Mouse (Mus musculus) thymus, postnatal 4 days (tissue): Measurements from ENCODE around the gene Clic3.

ENCODE experiments used
- DNase-seq: peaks from one replicate; pipeline ENCODE4 v3.0.0; 2021

Clic3 gene

GRCm38 (mm10) chr2:25450853-25451647 lies 5.6 kb upstream of the Clic3 start:
- DNase-seq: no peak

DNA sequence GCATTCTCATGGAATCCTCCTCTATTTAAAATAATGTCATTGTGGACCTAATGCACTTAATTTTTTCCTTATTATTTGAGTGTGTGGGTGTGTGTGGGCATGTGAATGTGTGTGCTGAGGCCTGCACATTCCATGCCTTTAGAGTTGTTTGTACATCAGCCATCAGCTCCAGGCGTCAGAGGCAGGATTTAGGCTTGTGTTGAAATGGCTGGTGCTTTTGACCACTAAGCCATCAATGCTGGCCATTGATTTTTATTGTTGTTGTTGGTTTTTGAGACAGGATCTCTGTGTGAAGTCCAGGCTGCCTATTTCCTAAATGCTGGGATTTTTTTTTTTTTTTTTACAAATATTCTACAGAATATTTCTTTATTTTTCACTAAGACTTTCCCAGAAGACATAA lies 3.7 kb upstream of the Clic3 start:
- DNase-seq: no peak

DNA sequence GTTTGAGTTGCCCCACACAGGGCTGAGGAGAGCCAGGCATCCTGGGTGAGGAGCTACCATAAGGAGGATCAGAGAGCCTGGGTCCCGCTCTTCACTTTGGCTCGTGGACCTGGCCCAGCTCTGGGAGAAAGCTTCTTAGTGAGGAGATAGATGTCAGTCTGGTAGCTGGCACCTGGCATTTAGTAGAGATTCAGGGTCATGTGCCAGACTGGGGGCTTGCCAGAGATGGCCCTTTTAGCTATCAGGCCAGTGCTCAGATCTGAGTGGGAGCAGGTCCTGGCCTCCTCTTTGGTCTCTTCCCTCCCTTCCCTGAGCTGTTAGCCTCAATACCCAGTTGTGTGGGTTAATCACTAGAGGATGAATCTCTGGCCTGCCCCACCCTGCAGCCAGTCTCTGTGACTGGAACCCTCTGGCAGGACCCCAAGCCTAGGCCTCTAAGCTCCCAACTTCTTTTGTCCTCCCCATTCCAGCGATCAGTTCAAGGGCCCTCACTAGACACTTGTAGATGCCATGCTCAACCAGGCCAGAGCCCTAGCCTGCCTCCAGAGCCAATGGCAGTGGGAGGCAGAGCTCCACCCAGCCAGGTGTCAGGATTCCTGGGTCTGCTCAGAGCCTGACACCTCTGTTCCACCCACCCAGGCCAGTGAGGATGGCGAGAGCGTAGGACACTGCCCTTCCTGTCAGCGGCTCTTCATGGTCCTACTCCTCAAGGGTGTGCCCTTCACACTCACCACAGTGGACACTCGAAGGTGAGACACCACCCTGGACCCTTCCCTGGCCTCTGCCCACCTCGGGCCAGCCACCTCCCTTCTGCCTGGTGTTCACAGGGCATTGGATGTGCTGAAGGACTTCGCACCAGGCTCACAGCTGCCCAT lies 621 bp downstream of the Clic3 start:
- DNase-seq: no peak

DNA sequence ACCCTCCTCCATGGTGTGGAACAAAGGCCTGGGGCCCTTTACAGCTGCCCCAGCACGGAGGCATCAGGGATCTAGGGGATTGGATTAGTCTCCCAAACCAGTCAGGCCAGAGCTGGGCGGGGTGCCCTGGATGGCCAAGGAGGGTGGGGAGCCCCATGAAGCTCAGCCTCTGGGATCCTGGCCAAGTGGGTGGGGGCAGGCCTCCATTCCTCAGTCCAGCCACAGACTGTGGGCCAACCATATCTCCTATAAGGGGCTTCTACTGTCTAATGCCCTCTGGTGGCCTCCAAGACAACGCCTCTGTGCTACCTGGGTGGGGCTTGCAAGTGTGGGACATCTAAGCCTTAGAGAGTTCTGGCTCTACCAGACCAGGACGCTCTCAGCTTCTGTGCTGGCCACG lies 2.3 kb downstream of the Clic3 start:
- DNase-seq: no peak

GRCm38 (mm10) chr2:25460135-25460534 lies 3.5 kb downstream of the Clic3 start:
- DNase-seq: peak; percentile 44

DNA sequence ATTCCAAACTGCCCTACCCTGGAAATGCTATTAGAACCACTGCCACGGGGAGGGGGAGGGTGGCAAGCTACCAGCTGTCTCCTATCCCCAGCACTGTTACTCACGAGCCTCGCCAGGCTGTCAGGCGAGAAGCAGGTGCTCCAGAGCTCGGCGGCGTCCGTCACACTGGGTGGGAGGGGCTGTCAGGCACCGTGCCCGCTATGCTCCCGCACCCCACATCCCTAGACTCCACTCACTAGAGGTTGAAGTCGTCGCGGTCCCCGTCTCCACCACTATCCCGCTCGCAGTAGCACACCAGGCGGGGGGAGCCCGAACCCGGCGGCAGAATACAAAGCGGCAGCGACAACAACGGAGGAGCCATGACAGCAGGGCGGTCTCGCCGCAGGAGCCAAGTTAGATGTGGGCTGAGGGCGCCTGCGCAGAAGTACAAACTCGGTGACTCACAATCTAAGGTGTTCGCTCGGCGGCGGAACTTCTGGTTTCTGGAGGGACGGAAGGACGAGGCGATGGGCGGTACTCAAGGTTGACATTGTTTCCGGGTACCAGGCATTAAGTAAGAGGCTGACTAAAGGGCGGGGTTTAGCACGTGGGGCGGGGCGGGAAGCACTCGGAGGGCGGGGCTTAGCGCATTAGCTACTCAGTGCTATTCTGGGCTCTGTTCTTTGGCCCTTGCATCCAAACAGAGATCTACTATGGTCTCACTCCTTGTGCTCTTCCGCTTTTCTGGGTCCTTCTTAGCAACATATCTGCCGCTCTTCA lies 4.1 kb downstream of the Clic3 start, which contains the start of gene Paxx:
TSS of gene Paxx (minus strand) at position 544 of the 759 bp plus-strand sequence.
- DNase-seq: peak; percentile 95

GRCm38 (mm10) chr2:25461407-25461806 lies 4.8 kb downstream of the Clic3 start:
- no peak for DNase-seq

- DNase-seq: no peak
These were observed 7.0 kb downstream of the Clic3 start for GRCm38 (mm10) chr2:25463630-25464029.

DNA sequence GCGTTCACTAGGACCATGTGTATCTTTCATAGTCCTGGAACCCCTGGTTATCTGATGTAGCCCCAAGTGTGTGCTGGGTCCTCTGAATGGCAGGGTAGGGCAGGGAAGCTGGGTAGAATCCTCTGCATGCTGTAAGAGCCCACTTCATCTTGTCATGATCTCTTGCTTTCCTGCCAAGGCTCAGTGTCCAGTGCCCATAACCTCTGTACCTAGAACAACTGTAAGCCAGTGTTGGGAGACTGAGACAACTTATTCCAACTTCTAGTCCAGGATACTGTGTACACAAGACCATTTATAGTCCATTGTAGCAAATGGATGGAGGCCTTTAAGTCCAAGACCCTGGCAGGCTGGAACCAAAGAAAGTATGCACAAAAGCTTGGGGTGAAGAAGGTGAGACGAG lies 8.6 kb downstream of the Clic3 start:
- DNase-seq: no peak

DNA sequence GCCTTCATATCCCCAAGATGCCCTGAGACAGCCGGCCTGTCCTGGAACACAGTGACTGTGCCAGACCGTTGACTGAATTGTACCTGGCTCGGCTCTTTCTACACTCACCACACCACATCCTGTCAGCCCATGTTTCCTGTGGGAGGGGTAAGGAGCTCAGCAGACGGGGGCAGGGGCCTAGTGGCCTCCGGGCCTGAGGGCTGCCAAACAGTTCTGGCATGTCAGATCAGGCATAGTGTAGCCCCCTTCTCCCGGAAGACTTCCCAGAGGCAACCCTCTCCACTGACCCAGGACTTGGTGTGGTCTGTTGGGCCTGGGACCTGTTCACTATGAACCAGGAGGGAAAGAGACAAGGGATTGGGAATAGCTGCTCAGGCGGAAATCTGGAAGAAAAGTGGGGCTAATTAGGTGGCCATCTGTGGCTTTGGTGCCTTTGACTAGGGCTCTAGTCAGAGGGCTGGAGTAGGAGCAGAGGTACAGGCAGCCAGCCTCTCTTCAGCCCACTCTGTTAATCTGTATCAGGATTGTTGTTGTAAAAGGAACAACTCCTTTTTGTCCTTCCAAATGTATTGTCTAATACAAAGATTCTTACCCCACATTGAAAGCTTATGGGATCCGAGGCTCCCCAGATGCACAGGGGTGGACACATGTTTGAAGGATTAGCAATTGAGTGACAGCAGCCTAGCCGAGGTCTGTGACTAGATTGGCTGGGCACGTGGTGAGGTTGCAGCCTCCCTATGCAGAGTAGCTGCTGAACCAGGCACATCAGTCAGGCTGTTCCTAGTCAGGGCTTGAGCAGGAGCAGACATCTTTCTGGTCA lies 9.4 kb downstream of the Clic3 start:
- DNase-seq: peak; percentile 78

GRCm38 (mm10) chr2:25467606-25468303 lies 11.1 kb downstream of the Clic3 start:
- DNase-seq: no peak

DNA sequence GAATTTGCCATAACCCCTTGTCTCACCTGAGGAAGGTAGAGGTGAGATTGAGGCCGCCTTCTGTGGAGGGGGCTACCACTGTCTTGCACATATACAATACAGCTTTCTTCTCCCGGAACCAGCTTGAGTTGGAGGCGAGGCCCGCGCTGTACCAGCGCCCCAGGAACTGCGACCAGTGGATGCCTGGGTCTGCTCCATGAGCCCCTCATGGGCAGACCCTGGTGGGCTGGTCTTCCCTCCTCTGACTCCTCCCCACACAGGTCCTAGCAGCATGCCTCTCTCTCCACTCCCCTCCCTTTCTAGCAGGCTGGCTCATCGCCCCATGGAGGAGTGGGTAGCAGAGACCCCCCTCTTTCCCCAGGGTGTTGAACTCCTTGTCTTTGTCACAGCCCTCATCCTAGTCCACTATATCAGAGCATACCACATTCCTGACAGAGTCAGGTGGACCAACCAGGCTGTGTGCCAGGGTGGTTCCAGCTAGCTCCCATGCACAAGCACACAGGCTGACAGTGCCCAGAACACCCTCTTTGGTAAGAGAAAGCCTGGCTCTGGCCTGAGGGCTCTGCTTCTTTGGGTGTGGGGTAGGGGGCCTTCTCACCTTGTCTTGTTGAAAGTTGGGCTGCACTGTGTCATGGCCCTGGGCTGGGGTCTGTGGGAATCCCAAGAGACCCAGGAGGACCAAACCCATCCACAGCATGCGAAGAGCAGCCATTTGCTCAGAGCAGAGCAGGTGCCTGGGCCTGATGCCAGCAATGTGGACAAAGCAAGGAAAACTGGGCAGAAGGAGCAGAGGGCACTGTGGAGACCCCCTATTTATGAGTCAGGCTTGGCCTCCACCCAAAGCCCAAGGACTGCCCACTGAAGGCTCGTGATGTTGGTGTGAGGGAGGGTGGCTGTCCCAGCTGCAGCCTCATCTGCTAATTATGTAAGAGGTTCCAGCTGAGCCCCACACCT lies 12.6 kb downstream of the Clic3 start:
- DNase-seq: no peak

GRCm38 (mm10) chr2:25469969-25470368 lies 13.3 kb downstream of the Clic3 start, which contains the start of gene Ptgds:
Gene Ptgds, minus strand, starts transcription at chr2:25470046.
- no peak for DNase-seq

- no peak for DNase-seq
These were observed 15.9 kb downstream of the Clic3 start for GRCm38 (mm10) chr2:25472550-25472949.

GRCm38 (mm10) chr2:25477541-25477940 lies 20.9 kb downstream of the Clic3 start:
- no peak for DNase-seq

GRCm38 (mm10) chr2:25477967-25478675 lies 21.5 kb downstream of the Clic3 start:
- no peak for DNase-seq

DNA sequence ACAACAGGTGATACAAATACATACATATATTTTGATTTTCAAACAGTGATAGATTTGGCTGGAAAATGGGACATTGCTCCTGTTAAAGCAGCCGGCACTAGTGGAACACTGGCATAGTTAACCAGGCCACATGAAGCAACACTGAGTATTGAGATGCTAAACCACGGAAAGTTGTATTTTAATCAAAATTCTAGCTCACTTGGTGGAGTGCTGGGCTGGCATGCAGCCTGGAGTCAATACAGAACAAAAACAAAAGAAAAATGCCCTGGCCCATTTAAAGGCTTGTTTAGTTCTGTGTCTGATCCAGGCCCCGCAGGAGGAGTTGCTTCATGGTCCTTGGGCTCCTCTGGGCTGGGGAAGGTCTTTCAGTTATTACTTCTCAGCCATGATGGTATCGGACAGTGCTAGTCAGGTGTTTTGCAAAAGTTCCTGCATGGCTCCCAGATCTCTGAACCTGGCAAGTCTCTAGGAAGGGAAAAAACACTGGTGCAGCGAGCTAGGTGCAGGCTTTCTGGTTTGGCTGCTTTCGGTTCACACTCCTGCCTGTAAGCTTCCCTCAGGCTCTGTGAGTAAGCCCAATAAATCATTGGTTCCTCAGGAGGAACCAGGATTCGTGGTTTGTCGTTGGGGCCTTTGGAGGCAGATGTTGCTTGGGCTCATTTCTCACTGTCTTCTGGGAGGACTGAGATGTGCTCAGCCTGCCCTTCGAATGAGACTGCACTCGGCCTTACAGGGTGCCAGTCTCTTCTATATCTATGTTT lies 23.1 kb downstream of the Clic3 start:
- no peak for DNase-seq

GRCm38 (mm10) chr2:25480541-25480940 lies 23.9 kb downstream of the Clic3 start:
- no peak for DNase-seq

- DNase-seq: peak; percentile 85
These were observed 26.3 kb downstream of the Clic3 start for GRCm38 (mm10) chr2:25482969-25483368.
